Mouse (Mus musculus) heart, embryonic 13.5 days (tissue): ENCODE measurements around the gene Hist4h4. TPM values are rescaled to one million over a fixed set of nuclear protein-coding genes. Genes with fewer than 3 reads are reported as not detected.

Source experiments
- ATAC-seq: fragments of 200-750 bp; cut with Nextera tagmentation; 2 replicates; pipeline ENCODE4 v1.8.0; 2017; ENCODE audit warnings: moderate TSS enrichment; ENCODE audit not compliant: insufficient number of reproducible peaks, low FRiP score, low TSS enrichment; ENCODE audit errors: extremely low read depth
- H3K27ac ChIP-seq: fragments of 300-500 bp; sonication (generic); replicated peaks from 2 replicates; pipeline ENCODE4 v1.5.1; 2015; ENCODE audit warnings: moderate library complexity, mild to moderate bottlenecking, inconsistent platforms
- H3K27me3 ChIP-seq: fragments of 300-500 bp; sonication (generic); replicated peaks from 2 replicates; pipeline ENCODE4 v1.6.1; 2015; ENCODE audit warnings: mild to moderate bottlenecking, inconsistent platforms
- H3K36me3 ChIP-seq: fragments of 300-500 bp; sonication (generic); 2 replicates; pipeline ENCODE4 v1.6.1; 2015; ENCODE audit warnings: mild to moderate bottlenecking, inconsistent platforms
- H3K4me1 ChIP-seq: fragments of 300-500 bp; sonication (generic); 2 replicates; pipeline ENCODE4 v1.6.1; 2015; ENCODE audit warnings: inconsistent platforms
- H3K4me2 ChIP-seq: fragments of 300-500 bp; sonication (generic); 2 replicates; pipeline ENCODE4 v1.6.1; 2015; ENCODE audit warnings: inconsistent platforms, mild to moderate bottlenecking, moderate library complexity
- H3K4me3 ChIP-seq: fragments of 300-500 bp; sonication (generic); 2 replicates; pipeline ENCODE4 v1.5.1; 2015; ENCODE audit warnings: moderate library complexity, mild to moderate bottlenecking, inconsistent platforms
- H3K9ac ChIP-seq: fragments of 300-500 bp; sonication (generic); 2 replicates; pipeline ENCODE4 v1.6.1; 2015; ENCODE audit warnings: inconsistent platforms, mild to moderate bottlenecking, moderate library complexity
- H3K9me3 ChIP-seq: fragments of 300-500 bp; sonication (generic); 2 replicates; pipeline ENCODE4 v1.6.1; 2016; ENCODE audit warnings: inconsistent platforms
- WGBS: fragments of 180-500 bp; shearing (Covaris S2); methylation state at CpG from one replicate; pipeline ENCODE4 v1.1.7; 2015; ENCODE audit warnings: mixed read lengths; 5-methylcytosine and 5-hydroxymethylcytosine counted together
- polyA plus RNA-seq: library from polyadenylated mRNA; unstranded; fragments of >200 nt; fragmentation: Nextera tagmentation; extraction: Ambion mirVana; gene quantifications from 2 replicates; pipeline ENCODE4 v1.2.1, GENCODE M21; 2015

Gene Hist4h4
- polyA plus RNA-seq, 1 experiment from 2014 or later = 0.11 TPM

GRCm38 (mm10) chr6:136835352-136835751 lies 31.1 kb upstream of the Hist4h4 start, which contains the start of gene Smco3:
Smco3 (minus strand) TSS chr6:136835452.
- WGBS = 43% methylated on average over 4 of the region's 4 CpGs
- Histone ChIP-seq H3K27ac (no peak within 1 kb of the TSS), H3K4me2 (no peak within 1 kb of the TSS), H3K27me3 (peaks cover 5% of the 10 kb centered on the region; the same call in 1 of the 2 replicates), H3K9ac (no peak within 1 kb of the TSS), H3K4me3 (no peak within 1 kb of the TSS), H3K36me3 (no peaks in the 10 kb centered on the region), H3K4me1 (no peaks in the 10 kb centered on the region), H3K9me3 (no peaks in the 10 kb centered on the region)
- no peak for ATAC-seq

GRCm38 (mm10) chr6:136831712-136832111 lies 27.5 kb upstream of the Hist4h4 start:
- H3K36me3 ChIP-seq = no peaks in the 10 kb centered on the region
- no peak overlapping the region for H3K27ac ChIP-seq
- ATAC-seq = no peak
- no peak overlapping the region for H3K4me2 ChIP-seq
- no peaks in the 10 kb centered on the region for H3K9me3 ChIP-seq
- H3K27me3 ChIP-seq = peaks cover 5% of the 10 kb centered on the region; the same call in 1 of the 2 replicates
- H3K4me3 ChIP-seq = no peak overlapping the region
- WGBS = 63% methylated on average over 5 of the region's 5 CpGs
- H3K4me1 ChIP-seq = peaks cover 10% of the 10 kb centered on the region
- H3K9ac ChIP-seq = no peak overlapping the region

- Histone ChIP-seq H3K4me3 (peak overlapping the region; percentile 100), H3K4me2 (peak overlapping the region; percentile 66), H3K27me3 (peaks cover 5% of the 10 kb centered on the region; the same call in 1 of the 2 replicates), H3K9me3 (no peaks in the 10 kb centered on the region), H3K27ac (peak overlapping the region; percentile 74), H3K9ac (peak overlapping the region; percentile 72), H3K4me1 (peaks cover 18% of the 10 kb centered on the region), H3K36me3 (peaks cover 21% of the 10 kb centered on the region)
- 33% methylated on average over 4 of the region's 4 CpGs for WGBS
- ATAC-seq = no peak
Measured at GRCm38 (mm10) chr6:136828681-136829080, 24.5 kb upstream of the Hist4h4 start.

GRCm38 (mm10) chr6:136827881-136828561 lies 23.8 kb upstream of the Hist4h4 start, which contains the start of gene Wbp11:
Wbp11 (minus strand) TSS chr6:136828233.
- no peaks in the 10 kb centered on the region for H3K9me3 ChIP-seq
- H3K36me3 ChIP-seq = peaks cover 24% of the 10 kb centered on the region
- WGBS = under 1% methylated on average over 45 of the region's 45 CpGs
- peak within 1 kb of the TSS; percentile 91 for H3K4me2 ChIP-seq
- H3K27me3 ChIP-seq = peaks cover 5% of the 10 kb centered on the region; the same call in 1 of the 2 replicates
- peak within 1 kb of the TSS; percentile 99 for H3K9ac ChIP-seq
- peak within 1 kb of the TSS; percentile 88 for H3K27ac ChIP-seq
- peak; percentile 100 for ATAC-seq
- peaks cover 18% of the 10 kb centered on the region for H3K4me1 ChIP-seq
- peak within 1 kb of the TSS; percentile 100 for H3K4me3 ChIP-seq

GRCm38 (mm10) chr6:136827516-136827880 lies 23.3 kb upstream of the Hist4h4 start, which contains the start of gene BC049715:
BC049715 (plus strand) TSS chr6:136827626.
- Histone ChIP-seq H3K27ac (peak within 1 kb of the TSS; percentile 88), H3K9ac (peak within 1 kb of the TSS; percentile 99), H3K4me3 (peak within 1 kb of the TSS; percentile 100), H3K9me3 (no peaks in the 10 kb centered on the region), H3K4me2 (peak within 1 kb of the TSS; percentile 91), H3K4me1 (peaks cover 18% of the 10 kb centered on the region), H3K36me3 (peaks cover 29% of the 10 kb centered on the region), H3K27me3 (peaks cover 5% of the 10 kb centered on the region; the same call in 1 of the 2 replicates)
- WGBS = under 1% methylated on average over 34 of the region's 34 CpGs
- ATAC-seq = peak; percentile 45; the same call in 1 of the 2 replicates

GRCm38 (mm10) chr6:136827116-136827515 lies 22.9 kb upstream of the Hist4h4 start:
- H3K27ac ChIP-seq = peak overlapping the region; percentile 88; the same call in 1 of the 2 replicates

GRCm38 (mm10) chr6:136824987-136825386 lies 20.8 kb upstream of the Hist4h4 start:
- no peak for ATAC-seq
- no peak overlapping the region for H3K9ac ChIP-seq
- no peak overlapping the region for H3K27ac ChIP-seq
- no peaks in the 10 kb centered on the region for H3K9me3 ChIP-seq
- peaks cover 29% of the 10 kb centered on the region for H3K4me1 ChIP-seq
- peaks cover 54% of the 10 kb centered on the region for H3K36me3 ChIP-seq
- no peaks in the 10 kb centered on the region for H3K27me3 ChIP-seq
- 92% methylated on average over 8 of the region's 8 CpGs for WGBS
- no peak overlapping the region for H3K4me3 ChIP-seq
- H3K4me2 ChIP-seq = no peak overlapping the region

More at GRCm38 (mm10) chr6:136827116-136827515, 22.9 kb upstream of the Hist4h4 start:
- WGBS = 9% methylated on average over 7 of the region's 7 CpGs
- ATAC-seq = no peak
- H3K27me3 ChIP-seq = peaks cover 5% of the 10 kb centered on the region; the same call in 1 of the 2 replicates
- peak overlapping the region; percentile 91 for H3K4me2 ChIP-seq
- H3K4me3 ChIP-seq = peak overlapping the region; percentile 100
- H3K9me3 ChIP-seq = no peaks in the 10 kb centered on the region
- peaks cover 18% of the 10 kb centered on the region for H3K4me1 ChIP-seq
- peak overlapping the region; percentile 99 for H3K9ac ChIP-seq
- peaks cover 33% of the 10 kb centered on the region for H3K36me3 ChIP-seq

- H3K9ac ChIP-seq = no peak overlapping the region
- no peak overlapping the region for H3K27ac ChIP-seq
- WGBS = 87% methylated on average over 18 of the region's 18 CpGs
Measured at GRCm38 (mm10) chr6:136821086-136821485, 16.9 kb upstream of the Hist4h4 start.

GRCm38 (mm10) chr6:136820381-136820780 lies 16.2 kb upstream of the Hist4h4 start:
- Histone ChIP-seq H3K4me3 (no peak overlapping the region), H3K4me2 (no peak overlapping the region), H3K4me1 (peaks cover 12% of the 10 kb centered on the region), H3K27me3 (no peaks in the 10 kb centered on the region), H3K9ac (no peak overlapping the region), H3K36me3 (peaks cover 95% of the 10 kb centered on the region), H3K27ac (no peak overlapping the region), H3K9me3 (no peaks in the 10 kb centered on the region)
- WGBS = 71% methylated on average over 21 of the region's 21 CpGs
- no peak for ATAC-seq

More at GRCm38 (mm10) chr6:136821086-136821485, 16.9 kb upstream of the Hist4h4 start:
- Histone ChIP-seq H3K27me3 (no peaks in the 10 kb centered on the region), H3K9me3 (no peaks in the 10 kb centered on the region), H3K4me2 (no peak overlapping the region), H3K4me1 (peaks cover 15% of the 10 kb centered on the region), H3K4me3 (no peak overlapping the region), H3K36me3 (peaks cover 93% of the 10 kb centered on the region)
- no peak for ATAC-seq

GRCm38 (mm10) chr6:136817549-136817948 lies 13.3 kb upstream of the Hist4h4 start:
- no peak overlapping the region for H3K27ac ChIP-seq
- no peak overlapping the region for H3K4me2 ChIP-seq
- H3K9ac ChIP-seq = no peak overlapping the region
- H3K36me3 ChIP-seq = peaks cover 98% of the 10 kb centered on the region
- 88% methylated on average over 3 of the region's 3 CpGs for WGBS
- ATAC-seq = no peak
- H3K4me1 ChIP-seq = peaks cover 12% of the 10 kb centered on the region
- H3K27me3 ChIP-seq = no peaks in the 10 kb centered on the region
- no peaks in the 10 kb centered on the region for H3K9me3 ChIP-seq
- H3K4me3 ChIP-seq = no peak overlapping the region

- no peak overlapping the region for H3K4me3 ChIP-seq
- no peak overlapping the region for H3K9ac ChIP-seq
- WGBS = 92% methylated on average over 21 of the region's 21 CpGs
- H3K36me3 ChIP-seq = peaks cover 98% of the 10 kb centered on the region
- H3K4me1 ChIP-seq = peaks cover 12% of the 10 kb centered on the region
- ATAC-seq = no peak
- no peaks in the 10 kb centered on the region for H3K9me3 ChIP-seq
- H3K4me2 ChIP-seq = no peak overlapping the region
- no peaks in the 10 kb centered on the region for H3K27me3 ChIP-seq
- H3K27ac ChIP-seq = no peak overlapping the region
Measured at GRCm38 (mm10) chr6:136816826-136817225, 12.6 kb upstream of the Hist4h4 start.
